Mouse (Mus musculus) liver, embryonic 12.5 days (tissue): ENCODE measurements at regions not wholly inside any gene's neighbourhood (a gene's known extent, or its start where the extent isn't known, plus 50 kb on each side); places are given as distances from the start of the nearest gene placed in this dataset.

ENCODE experiments used
- ATAC-seq: fragments of 200-750 bp; cut with Nextera tagmentation; 2 replicates; pipeline ENCODE4 v1.8.0; 2017; ENCODE audit warnings: moderate number of reproducible peaks, mild to moderate bottlenecking, moderate library complexity
- H3K27ac ChIP-seq: fragments of 300-500 bp; sonication (generic); 2 replicates; pipeline ENCODE4 v1.5.1; 2016; ENCODE audit warnings: mild to moderate bottlenecking
- H3K27me3 ChIP-seq: fragments of 300-500 bp; sonication (generic); replicated peaks from 2 replicates; pipeline ENCODE4 v1.6.1; 2016; ENCODE audit warnings: mild to moderate bottlenecking, moderate library complexity
- H3K36me3 ChIP-seq: fragments of 300-500 bp; sonication (generic); 2 replicates; pipeline ENCODE4 v1.6.1; 2016; ENCODE audit warnings: mild to moderate bottlenecking, moderate library complexity
- H3K4me1 ChIP-seq: fragments of 300-500 bp; sonication (generic); 2 replicates; pipeline ENCODE4 v1.6.1; 2016
- H3K4me2 ChIP-seq: fragments of 300-500 bp; sonication (generic); 2 replicates; pipeline ENCODE4 v1.6.1; 2016; ENCODE audit warnings: mild to moderate bottlenecking, moderate library complexity
- H3K4me3 ChIP-seq: fragments of 300-500 bp; sonication (generic); 2 replicates; pipeline ENCODE4 v1.5.1; 2016; ENCODE audit warnings: mild to moderate bottlenecking, moderate library complexity
- H3K9ac ChIP-seq: fragments of 300-500 bp; sonication (generic); 2 replicates; pipeline ENCODE4 v1.6.1; 2016; ENCODE audit warnings: mild to moderate bottlenecking, moderate library complexity
- H3K9me3 ChIP-seq: fragments of 300-500 bp; sonication (generic); replicated peaks from 2 replicates; pipeline ENCODE4 v1.6.1; 2016; ENCODE audit warnings: mild to moderate bottlenecking, moderate library complexity
- WGBS: fragments of 180-500 bp; shearing (Covaris S2); methylation state at CpG from one replicate; pipeline ENCODE4 v1.1.7; 2016; ENCODE audit not compliant: insufficient replicate concordance; 5-methylcytosine and 5-hydroxymethylcytosine counted together

DNA sequence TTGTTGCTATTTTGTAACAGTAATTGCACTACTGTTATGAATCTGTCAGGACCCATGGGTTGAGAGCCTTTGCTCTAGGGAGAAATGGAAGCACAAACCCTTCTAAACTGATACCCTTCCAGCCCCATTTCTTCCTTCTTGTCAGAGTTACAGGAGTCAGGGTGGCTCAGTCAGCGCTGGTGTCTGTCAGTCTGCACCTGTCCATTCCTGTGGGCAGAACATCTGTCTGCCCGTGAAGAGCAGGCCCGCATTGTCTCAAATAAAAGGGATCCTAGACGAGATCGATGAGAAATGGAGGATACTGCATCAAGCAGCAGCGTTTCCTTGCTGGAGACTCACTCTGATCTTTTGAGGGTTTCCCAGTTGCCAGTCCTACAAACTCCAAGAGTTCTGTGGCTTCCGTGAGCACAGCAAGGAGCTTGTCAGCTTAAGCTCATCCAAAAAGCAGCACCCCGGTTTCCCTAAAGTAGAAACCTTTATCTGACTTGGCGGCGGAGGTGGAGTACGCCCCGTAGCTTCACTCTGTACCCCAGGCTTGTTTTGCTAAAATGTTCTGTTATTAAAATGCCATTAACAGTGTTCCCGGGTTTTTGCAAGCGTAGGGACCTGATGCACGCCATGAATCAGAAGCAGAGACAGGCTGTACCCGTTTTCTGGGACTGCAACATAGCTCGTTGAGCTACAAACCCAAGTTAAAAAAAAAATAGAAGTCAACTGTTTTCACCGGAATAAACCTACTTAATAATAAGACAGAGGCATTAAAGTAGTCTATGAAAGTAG lies 95.6 kb upstream of the Map1b start:
- 75% methylated on average over 18 of the region's 18 CpGs for WGBS
- Histone ChIP-seq H3K4me2 (no peak overlapping the region), H3K4me1 (0 out of 2 replicates have a peak, but pooled peaks cover 2% of the 10 kb centered on the region), H3K4me3 (no peak overlapping the region), H3K9ac (no peak overlapping the region), H3K36me3 (no peaks in the 10 kb centered on the region), H3K27me3 (no peaks in the 10 kb centered on the region), H3K27ac (no peak overlapping the region), H3K9me3 (no peaks in the 10 kb centered on the region)
- ATAC-seq: no peak

DNA sequence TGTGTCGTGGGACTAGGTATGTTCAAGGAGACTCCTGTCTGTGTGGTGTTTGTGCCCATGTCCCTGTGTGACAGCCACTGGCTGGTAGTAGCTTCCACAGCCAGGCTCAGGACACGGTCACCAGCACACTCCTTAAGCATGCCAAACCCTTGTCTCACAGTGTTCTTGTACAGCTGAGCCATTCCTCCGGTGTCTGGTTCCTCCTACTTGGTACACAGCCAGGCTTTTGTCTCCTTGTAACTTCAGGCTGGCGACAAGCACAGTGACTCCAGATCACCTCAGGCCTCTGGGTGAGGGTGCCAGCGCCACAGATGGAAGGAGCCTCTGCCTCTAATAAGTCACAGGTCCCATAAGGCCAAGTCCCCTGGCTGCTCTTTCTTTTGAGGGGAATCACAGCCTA lies 94.2 kb upstream of the Map1b start:
- Histone ChIP-seq H3K36me3 (no peaks in the 10 kb centered on the region), H3K27ac (no peak overlapping the region), H3K9me3 (no peaks in the 10 kb centered on the region), H3K27me3 (no peaks in the 10 kb centered on the region), H3K4me1 (0 out of 2 replicates have a peak, but pooled peaks cover 2% of the 10 kb centered on the region), H3K9ac (no peak overlapping the region), H3K4me3 (no peak overlapping the region), H3K4me2 (no peak overlapping the region)
- ATAC-seq: no peak
- 59% methylated on average over 5 of the region's 5 CpGs for WGBS

DNA sequence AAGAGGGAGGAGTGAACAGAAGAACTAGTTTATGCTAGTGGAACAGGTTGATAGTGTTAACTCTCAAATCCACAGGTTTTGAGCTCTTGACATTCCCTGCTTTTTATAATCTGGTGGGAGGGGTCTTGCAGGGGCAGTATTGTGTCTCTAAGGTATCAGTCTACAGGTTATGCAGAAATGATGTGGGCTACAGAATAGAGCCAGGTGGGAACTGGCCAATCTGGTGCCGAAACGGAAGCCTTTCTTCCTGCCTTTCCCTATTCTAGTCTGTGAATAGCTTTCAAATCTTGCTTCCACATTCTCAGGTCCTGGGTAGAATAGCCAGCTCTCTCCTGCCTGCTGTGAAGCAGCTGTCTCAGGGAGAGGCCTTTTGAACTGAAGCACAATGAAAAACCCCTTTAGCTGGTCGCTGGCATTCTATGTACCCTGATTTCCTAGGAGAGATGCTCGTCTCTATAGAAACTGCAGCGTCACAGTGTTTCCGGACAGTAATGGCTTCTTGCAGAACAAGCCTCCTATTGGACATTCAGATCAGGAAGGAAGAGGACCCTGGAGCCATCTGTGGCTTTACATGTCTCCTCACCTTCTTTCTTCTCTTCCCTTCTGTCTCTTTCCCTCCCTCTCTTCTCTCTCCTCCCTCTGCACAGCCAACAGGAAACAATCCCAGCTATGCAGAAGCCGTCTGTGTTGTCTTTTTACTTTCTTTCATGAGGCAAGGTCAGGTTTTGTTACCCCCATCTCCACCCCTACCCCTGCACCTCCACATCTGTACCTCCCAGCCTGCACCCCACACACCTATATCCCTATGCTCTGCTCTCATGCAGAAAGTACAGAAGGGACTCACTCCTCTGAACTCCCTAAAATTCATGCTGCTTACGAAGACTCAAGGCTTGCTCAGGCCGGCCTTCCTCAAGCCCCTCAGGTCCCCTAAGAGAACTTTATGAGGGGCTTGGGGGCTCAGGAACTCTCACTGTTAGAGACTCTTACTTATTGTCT lies 93.1 kb upstream of the Map1b start:
- Histone ChIP-seq H3K27ac (no peak overlapping the region), H3K4me3 (no peak overlapping the region), H3K36me3 (no peaks in the 10 kb centered on the region), H3K27me3 (no peaks in the 10 kb centered on the region), H3K9ac (no peak overlapping the region), H3K4me1 (0 out of 2 replicates have a peak, but pooled peaks cover 2% of the 10 kb centered on the region), H3K9me3 (no peaks in the 10 kb centered on the region), H3K4me2 (no peak overlapping the region)
- 57% methylated on average over 9 of the region's 9 CpGs for WGBS
- ATAC-seq: no peak

DNA sequence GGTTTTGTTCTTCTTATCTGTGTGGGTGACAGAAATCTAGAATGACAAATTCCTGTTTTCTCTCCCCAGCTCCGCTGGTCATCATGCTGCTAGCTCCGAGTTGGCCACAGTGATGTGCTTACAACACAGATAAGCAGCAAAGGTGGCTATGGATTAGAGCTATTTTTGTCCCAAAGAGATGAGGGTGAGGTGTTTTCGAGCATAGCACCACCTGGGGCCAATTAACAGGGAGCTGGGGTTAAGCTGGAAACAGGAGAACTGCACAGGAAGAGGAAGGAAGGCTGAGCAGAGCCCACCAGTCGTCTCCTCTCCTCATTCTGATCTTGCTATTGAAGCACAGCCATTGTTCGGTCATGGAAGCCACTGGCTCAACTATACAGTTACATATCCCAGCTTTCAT lies 92.3 kb upstream of the Map1b start:
- WGBS: 11% methylated on average over 5 of the region's 5 CpGs
- Histone ChIP-seq H3K36me3 (no peaks in the 10 kb centered on the region), H3K4me3 (no peak overlapping the region), H3K27ac (no peak overlapping the region), H3K9ac (no peak overlapping the region), H3K4me2 (no peak overlapping the region), H3K4me1 (0 out of 2 replicates have a peak, but pooled peaks cover 2% of the 10 kb centered on the region), H3K9me3 (no peaks in the 10 kb centered on the region), H3K27me3 (no peaks in the 10 kb centered on the region)
- ATAC-seq: no peak

DNA sequence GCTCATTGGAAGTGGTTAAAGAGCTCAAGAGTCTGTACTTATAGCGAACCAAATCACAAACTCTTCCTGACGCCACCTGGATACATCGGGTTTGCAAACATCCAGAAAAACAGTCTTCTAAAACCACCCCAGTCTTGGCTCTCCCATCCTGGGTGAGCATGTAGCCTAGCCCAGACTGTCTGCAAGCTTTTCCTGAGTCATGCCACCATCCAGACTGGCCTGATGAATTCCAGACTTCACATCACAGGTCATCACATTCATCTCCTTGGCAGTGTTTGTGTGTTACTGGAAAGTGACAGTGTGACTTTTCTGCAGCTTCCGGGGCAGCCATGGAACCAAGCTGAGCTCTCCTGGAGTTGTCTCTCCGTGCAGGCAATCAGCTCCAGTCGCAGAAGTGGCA lies 90.9 kb upstream of the Map1b start:
- Histone ChIP-seq H3K4me3 (no peak overlapping the region), H3K27ac (no peak overlapping the region), H3K9ac (no peak overlapping the region), H3K4me1 (0 out of 2 replicates have a peak, but pooled peaks cover 2% of the 10 kb centered on the region), H3K36me3 (no peaks in the 10 kb centered on the region), H3K4me2 (no peak overlapping the region), H3K27me3 (no peaks in the 10 kb centered on the region), H3K9me3 (no peaks in the 10 kb centered on the region)
- no peak for ATAC-seq
- WGBS: 64% methylated on average over 6 of the region's 6 CpGs

DNA sequence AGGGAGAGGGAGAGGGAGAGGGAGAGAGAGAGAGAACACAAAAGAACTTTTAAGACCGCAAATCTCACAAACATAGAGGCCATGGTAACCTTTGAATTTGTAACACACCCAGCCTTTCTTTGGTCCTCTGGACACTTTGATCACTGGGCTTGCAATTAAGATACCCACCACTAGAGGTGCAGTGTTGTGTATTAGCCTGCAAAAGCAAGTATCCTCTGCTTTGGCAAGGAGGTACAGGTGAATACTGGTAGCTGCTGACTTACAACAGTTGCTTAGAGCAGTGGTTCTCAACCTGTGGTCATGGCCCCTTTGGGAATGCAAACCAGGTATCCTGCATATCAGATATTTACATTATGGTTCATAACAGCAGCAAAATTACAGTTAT lies 90.3 kb upstream of the Map1b start:
- 0 out of 2 replicates have a peak, but pooled peaks cover 2% of the 10 kb centered on the region for H3K4me1 ChIP-seq
- WGBS: 40% methylated on average over 1 of the region's 1 CpGs
- ATAC-seq: no peak

DNA sequence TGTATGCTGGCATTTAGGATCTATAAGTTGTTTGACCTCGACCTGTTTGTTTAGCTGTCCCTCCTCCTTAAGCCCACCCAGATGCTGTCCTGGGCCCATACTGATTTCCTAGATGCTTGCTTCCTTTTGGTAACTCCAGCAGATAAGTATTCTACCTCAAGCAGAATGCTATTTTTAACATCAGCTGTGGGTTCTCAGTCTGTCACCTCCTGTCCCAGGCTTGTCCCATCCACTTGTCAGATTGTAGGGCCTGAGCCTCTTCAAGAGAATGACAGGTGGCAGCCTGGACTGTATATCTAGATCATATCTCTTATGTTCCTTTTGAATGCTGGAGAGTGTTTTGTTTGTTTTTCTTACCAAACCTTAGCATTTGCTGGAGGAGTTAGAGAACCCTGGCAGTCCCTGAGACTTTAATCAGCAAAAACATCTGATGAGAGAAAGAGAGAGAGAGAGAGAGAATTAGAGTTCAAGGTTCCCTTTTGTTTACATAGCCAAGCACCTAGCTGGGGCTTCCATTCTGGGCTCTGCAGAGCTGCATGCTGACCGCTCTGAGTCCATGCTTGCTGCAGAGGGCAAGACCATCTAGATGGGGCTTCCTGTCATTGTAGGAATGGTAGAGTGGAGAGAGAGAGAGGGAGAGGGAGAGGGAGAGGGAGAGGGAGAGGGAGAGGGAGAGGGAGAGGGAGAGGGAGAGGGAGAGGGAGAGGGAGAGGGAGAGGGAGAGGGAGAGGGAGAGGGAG lies 89.7 kb upstream of the Map1b start:
- no peak for ATAC-seq
- no peak overlapping the region for H3K9ac ChIP-seq
- H3K36me3 ChIP-seq: no peaks in the 10 kb centered on the region
- no peak overlapping the region for H3K4me2 ChIP-seq
- H3K27me3 ChIP-seq: no peaks in the 10 kb centered on the region
- no peak overlapping the region for H3K4me3 ChIP-seq
- 49% methylated on average over 2 of the region's 2 CpGs for WGBS
- no peaks in the 10 kb centered on the region for H3K9me3 ChIP-seq
- H3K4me1 ChIP-seq: 0 out of 2 replicates have a peak, but pooled peaks cover 2% of the 10 kb centered on the region
- H3K27ac ChIP-seq: no peak overlapping the region

More for the DNA sequence above, 90.3 kb upstream of the Map1b start:
- Histone ChIP-seq H3K27ac (no peak overlapping the region), H3K27me3 (no peaks in the 10 kb centered on the region), H3K4me3 (no peak overlapping the region), H3K9me3 (no peaks in the 10 kb centered on the region), H3K4me2 (no peak overlapping the region), H3K9ac (no peak overlapping the region), H3K36me3 (no peaks in the 10 kb centered on the region)

DNA sequence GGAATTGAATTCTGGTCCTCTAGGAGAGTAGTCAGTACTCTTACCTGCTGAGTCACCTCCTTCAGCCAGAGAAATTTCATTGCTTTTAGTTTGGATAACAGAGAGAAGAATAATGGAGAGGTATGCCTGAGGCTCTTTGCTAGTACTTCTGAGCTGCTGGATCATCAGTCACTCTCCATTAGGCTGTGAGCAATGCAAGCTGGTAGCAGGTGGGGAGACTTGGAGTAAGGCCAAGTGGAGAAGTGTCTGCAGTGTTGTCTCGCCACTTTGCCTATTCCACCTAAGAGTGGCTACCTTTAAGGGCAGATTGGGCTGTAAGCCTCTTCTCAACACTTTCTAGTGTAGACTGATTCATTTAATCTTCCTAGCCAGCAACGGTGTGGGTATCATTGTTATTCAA lies 81.6 kb upstream of the Map1b start:
- Histone ChIP-seq H3K9me3 (no peaks in the 10 kb centered on the region), H3K9ac (no peak overlapping the region), H3K4me1 (no peaks in the 10 kb centered on the region; the same call in 1 of the 2 replicates), H3K36me3 (no peaks in the 10 kb centered on the region), H3K4me3 (no peak overlapping the region), H3K27me3 (peaks cover 9% of the 10 kb centered on the region; the same call in 1 of the 2 replicates), H3K4me2 (no peak overlapping the region), H3K27ac (no peak overlapping the region)
- ATAC-seq: no peak
- WGBS: 66% methylated on average over 2 of the region's 2 CpGs

DNA sequence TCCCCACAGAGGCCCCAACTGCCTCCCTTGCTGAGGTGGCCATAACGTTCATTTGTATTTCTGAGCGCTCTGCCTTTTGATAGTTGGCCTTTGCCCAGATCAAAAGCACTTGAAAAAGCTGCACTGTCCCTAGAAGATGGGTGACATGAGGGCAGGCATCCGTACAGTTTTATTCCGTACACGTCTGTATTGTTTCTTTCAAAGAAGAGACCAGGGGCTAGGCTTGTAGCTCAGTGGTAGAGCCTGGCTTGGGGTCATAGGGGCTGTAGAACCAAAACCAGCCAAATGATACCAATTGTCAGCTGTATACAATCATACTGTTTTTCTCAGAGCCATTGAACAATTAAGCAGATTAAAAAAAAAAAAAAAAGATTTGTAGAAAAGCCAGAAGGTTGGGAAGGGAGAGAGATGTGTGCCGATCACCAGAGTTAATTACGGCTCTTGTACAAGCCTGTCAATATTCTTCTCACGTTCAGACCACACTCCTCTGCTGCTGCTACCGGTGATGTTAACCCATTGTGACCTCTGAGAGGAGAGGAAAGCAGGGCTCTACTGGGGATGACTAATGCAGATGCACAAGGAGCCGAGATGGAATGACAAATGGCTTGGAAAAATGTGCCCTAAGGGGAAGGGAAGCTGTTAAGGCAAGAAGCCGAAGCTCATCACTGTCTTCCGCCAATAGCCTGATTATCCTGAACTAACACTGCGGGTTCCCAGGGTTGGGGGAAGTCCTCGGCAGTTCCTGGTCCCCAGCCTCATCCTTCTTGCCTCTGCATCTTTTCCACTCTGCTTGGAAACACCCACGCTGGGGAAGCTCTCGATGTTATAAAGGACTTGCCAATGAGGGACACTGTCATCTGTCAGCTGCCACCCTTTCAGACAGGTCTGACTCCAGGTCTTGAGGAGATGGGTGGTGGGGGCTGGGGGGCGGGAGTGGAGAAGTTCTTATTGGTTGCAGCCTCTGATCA lies 77.8 kb upstream of the Map1b start:
- Histone ChIP-seq H3K27me3 (peaks cover 10% of the 10 kb centered on the region; the same call in 1 of the 2 replicates), H3K27ac (no peak overlapping the region), H3K9ac (no peak overlapping the region), H3K4me3 (no peak overlapping the region), H3K36me3 (no peaks in the 10 kb centered on the region), H3K4me2 (no peak overlapping the region), H3K4me1 (no peaks in the 10 kb centered on the region; the same call in 1 of the 2 replicates), H3K9me3 (no peaks in the 10 kb centered on the region)
- WGBS: 50% methylated on average over 17 of the region's 17 CpGs
- no peak for ATAC-seq

DNA sequence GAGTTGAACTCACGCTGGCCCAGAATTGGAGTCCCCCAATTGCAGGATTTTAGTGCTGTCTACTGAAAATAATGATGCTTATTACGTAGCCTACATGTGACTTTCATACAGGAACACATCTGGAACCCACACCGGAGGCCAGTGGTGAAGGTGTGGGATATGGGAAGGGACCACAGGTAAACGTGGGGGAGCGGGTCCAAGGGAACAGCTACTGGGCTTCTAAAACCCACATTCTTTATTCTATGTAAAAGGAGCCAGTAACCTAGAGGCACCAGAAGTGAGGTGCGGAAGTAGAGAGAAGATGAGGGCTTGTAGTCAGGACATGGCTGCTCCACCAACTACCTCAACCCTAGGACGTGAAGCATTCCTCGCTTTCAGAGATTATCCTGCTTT lies 76.9 kb upstream of the Map1b start:
- peaks cover 10% of the 10 kb centered on the region; the same call in 1 of the 2 replicates for H3K27me3 ChIP-seq
- no peaks in the 10 kb centered on the region for H3K9me3 ChIP-seq
- no peak overlapping the region for H3K4me2 ChIP-seq
- ATAC-seq: no peak
- no peaks in the 10 kb centered on the region for H3K36me3 ChIP-seq
- H3K4me3 ChIP-seq: no peak overlapping the region
- H3K27ac ChIP-seq: no peak overlapping the region
- no peak overlapping the region for H3K9ac ChIP-seq
- no peaks in the 10 kb centered on the region; the same call in 1 of the 2 replicates for H3K4me1 ChIP-seq
- 46% methylated on average over 8 of the region's 8 CpGs for whole genome bisulfite sequencing
